Mouse (Mus musculus): ENCODE measurements around the gene Ylpm1.

The Ylpm1 gene

GRCm38 (mm10) chr12:85110011-85110697 is 114.0 kb downstream of the Ylpm1 start:
- peak; percentile 46 for DNase-seq (ENCODE audit: low read depth)

GRCm38 (mm10) chr12:85110698-85111592 is 114.8 kb downstream of the Ylpm1 start, which contains the start of the genes Prox2 and Dlst:
Gene Prox2 (minus strand): TSS chr12:85110759.
Gene Dlst (plus strand): TSS chr12:85110833.
- DNase-seq (ENCODE audit: low read depth) = peak; percentile 91

GRCm38 (mm10) chr12:85112550-85113251 is 116.6 kb downstream of the Ylpm1 start:
- DNase-seq (ENCODE audit: low read depth) = no peak

GRCm38 (mm10) chr12:85113337-85113736 is 117.2 kb downstream of the Ylpm1 start:
- no peak for DNase-seq (ENCODE audit: low read depth)

DNA sequence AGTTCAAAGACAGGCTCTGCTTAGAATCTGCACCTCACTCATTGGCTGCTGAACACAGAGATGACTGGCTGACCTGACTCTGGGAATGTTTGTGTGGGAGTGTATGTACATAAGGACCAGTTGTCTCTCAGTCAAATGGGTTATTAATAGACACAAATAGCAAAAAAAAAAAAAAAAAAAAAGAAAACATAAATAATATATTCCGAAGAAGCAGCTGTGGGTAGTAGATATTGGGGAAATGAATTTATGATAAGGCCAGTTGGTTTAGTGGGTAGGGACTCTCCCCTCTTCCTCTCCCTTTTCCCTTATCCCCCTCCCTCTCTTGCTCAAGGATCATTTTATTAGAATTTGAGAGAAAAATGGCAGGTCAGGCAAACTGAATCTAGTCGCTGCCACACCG is 117.8 kb downstream of the Ylpm1 start:
- DNase-seq (ENCODE audit: low read depth) = no peak

DNA sequence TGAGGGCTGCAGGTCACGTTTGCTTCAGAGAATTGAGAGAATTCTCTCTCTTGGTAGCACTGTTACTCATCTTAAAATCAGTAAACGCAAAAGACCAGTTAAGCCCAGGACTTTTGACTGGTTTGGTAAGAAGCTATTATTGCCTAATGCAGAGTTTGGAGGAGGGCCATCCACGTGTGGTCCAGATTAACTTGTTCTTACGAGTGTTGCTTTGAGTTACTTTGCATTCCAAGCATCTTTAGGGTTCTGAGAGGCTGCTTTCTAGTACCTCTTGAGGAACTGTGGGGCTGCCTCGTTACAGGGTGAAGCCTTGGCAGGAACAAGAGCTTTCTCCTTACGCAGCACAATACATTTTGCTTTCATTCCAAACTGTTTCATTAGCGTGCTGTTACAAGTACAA is 119.6 kb downstream of the Ylpm1 start:
- DNase-seq (ENCODE audit: low read depth) = peak; percentile 91
